Mouse (Mus musculus) hindbrain, embryonic 15.5 days (tissue): Measurements from ENCODE around the gene Gm28035. TPM values are rescaled to one million over a fixed set of nuclear protein-coding genes. Genes with fewer than 3 reads are reported as not detected.

Experiments used
- ATAC-seq: fragments of 200-750 bp; cut with Nextera tagmentation; 2 replicates; pipeline ENCODE4 v1.8.0; 2017; ENCODE audit warnings: low read depth, moderate number of reproducible peaks, moderate TSS enrichment; ENCODE audit not compliant: low FRiP score
- H3K27ac ChIP-seq: fragments of 300-500 bp; sonication (generic); replicated peaks from 2 replicates; pipeline ENCODE4 v1.5.1; 2015; ENCODE audit warnings: mild to moderate bottlenecking, inconsistent platforms
- H3K27me3 ChIP-seq: fragments of 300-500 bp; sonication (generic); 2 replicates; pipeline ENCODE4 v1.6.1; 2015; ENCODE audit warnings: control low read depth, inconsistent platforms
- H3K36me3 ChIP-seq: fragments of 300-500 bp; sonication (generic); 2 replicates; pipeline ENCODE4 v1.6.1; 2015; ENCODE audit warnings: control low read depth, inconsistent platforms
- H3K4me1 ChIP-seq: fragments of 300-500 bp; sonication (generic); replicated peaks from 2 replicates; pipeline ENCODE4 v1.6.1; 2015; ENCODE audit warnings: control low read depth, inconsistent platforms
- H3K4me2 ChIP-seq: fragments of 300-500 bp; sonication (generic); 2 replicates; pipeline ENCODE4 v1.6.1; 2015; ENCODE audit warnings: moderate library complexity, mild to moderate bottlenecking, inconsistent platforms
- H3K4me3 ChIP-seq: fragments of 300-500 bp; sonication (generic); 2 replicates; pipeline ENCODE4 v1.5.1; 2015; ENCODE audit warnings: mild to moderate bottlenecking, inconsistent platforms
- H3K9ac ChIP-seq: fragments of 300-500 bp; sonication (generic); 2 replicates; pipeline ENCODE4 v1.6.1; 2015; ENCODE audit warnings: inconsistent platforms
- H3K9me3 ChIP-seq: fragments of 300-500 bp; sonication (generic); 2 replicates; pipeline ENCODE4 v1.6.1; 2016; ENCODE audit warnings: control low read depth, inconsistent platforms
- WGBS: fragments of 180-500 bp; shearing (Covaris S2); methylation state at CpG from one replicate; pipeline ENCODE4 v1.1.7; 2015; 5-methylcytosine and 5-hydroxymethylcytosine counted together
- polyA plus RNA-seq: library from polyadenylated mRNA; unstranded; fragments of >200 nt; fragmentation: Nextera tagmentation; extraction: Ambion mirVana; gene quantifications from 2 replicates; pipeline ENCODE4 v1.2.1, GENCODE M21; 2015

The Gm28035 gene
- polyA plus RNA-seq, 1 experiment from 2014 or later = 0.26 TPM

DNA sequence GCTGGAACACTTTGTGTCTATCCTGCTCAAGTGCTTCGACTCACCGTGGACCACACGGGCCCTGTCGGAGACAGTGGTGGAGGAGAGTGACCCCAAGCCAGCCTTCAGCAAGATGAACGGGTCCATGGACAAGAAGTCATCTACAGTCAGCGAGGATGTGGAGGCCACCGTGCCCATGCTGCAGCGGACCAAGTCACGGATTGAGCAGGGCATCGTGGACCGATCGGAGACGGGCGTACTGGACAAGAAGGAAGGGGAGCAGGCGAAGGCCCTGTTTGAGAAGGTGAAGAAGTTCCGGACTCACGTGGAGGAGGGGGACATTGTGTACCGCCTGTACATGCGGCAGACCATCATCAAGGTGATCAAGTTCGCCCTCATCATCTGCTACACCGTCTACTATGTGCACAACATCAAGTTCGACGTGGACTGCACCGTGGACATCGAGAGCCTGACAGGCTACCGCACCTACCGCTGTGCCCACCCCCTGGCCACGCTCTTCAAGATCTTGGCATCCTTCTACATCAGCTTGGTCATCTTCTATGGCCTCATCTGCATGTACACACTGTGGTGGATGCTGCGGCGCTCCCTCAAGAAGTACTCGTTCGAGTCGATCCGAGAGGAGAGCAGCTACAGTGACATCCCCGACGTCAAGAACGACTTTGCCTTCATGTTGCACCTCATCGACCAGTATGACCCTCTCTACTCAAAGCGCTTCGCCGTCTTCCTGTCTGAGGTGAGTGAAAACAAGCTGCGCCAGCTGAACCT is 15.4 kb downstream of the Gm28035 start:
- no peak overlapping the region for H3K9ac ChIP-seq
- peaks cover 40% of the 10 kb centered on the region for H3K36me3 ChIP-seq
- H3K9me3 ChIP-seq = no peaks in the 10 kb centered on the region
- ATAC-seq = no peak
- H3K4me1 ChIP-seq = peaks cover 12% of the 10 kb centered on the region; the same call in 1 of the 2 replicates
- no peak overlapping the region for H3K4me3 ChIP-seq
- no peak overlapping the region for H3K27ac ChIP-seq
- H3K27me3 ChIP-seq = no peaks in the 10 kb centered on the region
- H3K4me2 ChIP-seq = no peak overlapping the region
- WGBS = 97% methylated on average over 42 of the region's 42 CpGs

DNA sequence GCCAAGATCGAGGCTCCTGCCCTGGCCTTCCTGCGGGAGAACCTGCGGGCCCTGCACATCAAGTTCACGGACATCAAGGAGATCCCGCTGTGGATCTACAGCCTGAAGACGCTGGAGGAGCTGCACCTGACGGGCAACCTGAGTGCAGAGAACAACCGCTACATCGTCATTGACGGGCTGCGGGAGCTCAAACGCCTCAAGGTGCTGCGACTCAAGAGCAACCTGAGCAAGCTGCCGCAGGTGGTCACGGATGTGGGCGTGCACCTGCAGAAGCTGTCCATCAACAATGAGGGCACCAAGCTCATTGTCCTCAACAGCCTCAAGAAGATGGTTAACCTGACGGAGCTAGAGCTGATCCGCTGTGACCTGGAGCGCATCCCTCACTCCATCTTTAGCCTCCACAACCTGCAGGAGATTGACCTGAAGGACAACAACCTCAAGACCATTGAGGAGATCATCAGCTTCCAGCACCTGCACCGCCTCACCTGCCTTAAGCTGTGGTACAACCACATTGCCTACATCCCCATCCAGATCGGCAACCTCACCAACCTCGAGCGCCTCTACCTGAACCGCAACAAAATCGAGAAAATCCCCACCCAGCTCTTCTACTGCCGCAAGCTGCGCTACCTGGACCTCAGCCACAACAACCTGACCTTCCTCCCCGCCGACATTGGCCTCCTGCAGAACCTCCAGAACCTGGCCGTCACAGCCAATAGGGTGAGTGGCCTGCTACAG is 16.4 kb downstream of the Gm28035 start:
- Histone ChIP-seq H3K36me3 (peaks cover 46% of the 10 kb centered on the region), H3K4me1 (peaks cover 10% of the 10 kb centered on the region; the same call in 1 of the 2 replicates), H3K4me2 (no peak overlapping the region), H3K4me3 (no peak overlapping the region), H3K9ac (no peak overlapping the region), H3K27ac (no peak overlapping the region), H3K9me3 (no peaks in the 10 kb centered on the region), H3K27me3 (no peaks in the 10 kb centered on the region)
- 98% methylated on average over 30 of the region's 30 CpGs for WGBS
- ATAC-seq = no peak

DNA sequence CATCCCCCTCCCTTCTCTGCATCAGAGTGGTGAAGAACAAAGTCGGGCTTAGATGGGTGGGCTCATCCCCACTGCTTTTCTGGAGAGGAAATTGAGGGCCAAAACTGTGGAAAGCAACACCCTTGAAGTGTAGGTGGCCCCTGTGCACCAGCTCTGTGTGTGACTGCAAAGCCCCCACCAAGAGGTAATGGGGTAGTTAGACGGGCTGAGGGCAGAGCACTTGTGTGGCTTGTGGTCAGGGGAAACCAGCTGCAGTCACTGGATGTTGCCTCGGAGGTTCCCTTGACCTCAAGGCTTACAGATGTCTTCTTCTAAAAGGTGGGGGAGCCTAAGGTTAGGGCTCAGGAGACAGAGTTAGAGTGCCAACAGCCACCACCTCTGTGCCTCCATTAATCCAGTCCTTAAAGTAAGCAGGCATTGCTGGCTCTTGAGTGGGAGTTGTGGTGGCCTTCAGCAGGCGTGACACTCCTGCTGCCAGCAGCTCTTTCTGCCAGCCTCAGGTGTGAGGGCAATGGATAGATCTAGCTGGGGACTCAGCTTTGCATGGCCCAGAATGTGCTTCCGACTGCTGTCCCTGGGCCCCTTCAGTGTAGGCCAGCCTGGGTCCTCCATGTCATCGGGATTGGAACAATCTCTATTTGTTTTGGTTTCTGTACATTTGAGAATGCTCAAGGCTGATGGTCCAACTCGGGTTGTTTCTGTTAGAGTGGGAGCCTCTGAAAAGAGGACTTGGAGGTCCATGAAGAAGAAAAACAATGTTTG is 17.5 kb downstream of the Gm28035 start:
- Histone ChIP-seq H3K36me3 (peaks cover 46% of the 10 kb centered on the region), H3K27ac (no peak overlapping the region), H3K4me3 (no peak overlapping the region), H3K4me2 (no peak overlapping the region), H3K9ac (no peak overlapping the region), H3K4me1 (peaks cover 17% of the 10 kb centered on the region; the same call in 1 of the 2 replicates), H3K9me3 (no peaks in the 10 kb centered on the region), H3K27me3 (no peaks in the 10 kb centered on the region)
- no peak for ATAC-seq
- WGBS = 91% methylated on average over 7 of the region's 7 CpGs

DNA sequence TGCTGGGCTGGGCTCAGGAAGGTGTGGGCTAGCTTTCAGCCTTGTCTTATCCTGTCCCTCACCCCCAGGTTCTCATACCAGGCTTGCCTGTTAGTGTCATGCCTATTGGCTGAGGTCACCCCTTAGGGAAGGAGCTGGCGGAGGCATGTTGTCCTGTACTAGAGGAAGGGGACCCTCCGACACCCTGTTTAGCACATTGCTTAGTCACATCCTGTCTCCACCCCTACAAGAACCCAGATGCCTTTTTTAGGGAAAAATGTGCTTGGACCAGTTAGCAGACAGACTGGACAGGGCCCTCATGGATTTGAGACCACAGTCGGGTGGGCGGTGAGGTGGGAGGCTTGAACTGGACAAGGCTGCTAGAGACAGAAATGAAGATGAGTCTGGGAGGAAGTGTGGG is 18.2 kb downstream of the Gm28035 start:
- no peak overlapping the region for H3K27ac ChIP-seq
- 88% methylated on average over 4 of the region's 4 CpGs for WGBS
- no peaks in the 10 kb centered on the region for H3K27me3 ChIP-seq
- H3K4me1 ChIP-seq = peaks cover 22% of the 10 kb centered on the region
- H3K4me2 ChIP-seq = no peak overlapping the region
- ATAC-seq = no peak
- H3K4me3 ChIP-seq = no peak overlapping the region
- H3K36me3 ChIP-seq = peaks cover 51% of the 10 kb centered on the region
- H3K9me3 ChIP-seq = no peaks in the 10 kb centered on the region
- no peak overlapping the region for H3K9ac ChIP-seq

DNA sequence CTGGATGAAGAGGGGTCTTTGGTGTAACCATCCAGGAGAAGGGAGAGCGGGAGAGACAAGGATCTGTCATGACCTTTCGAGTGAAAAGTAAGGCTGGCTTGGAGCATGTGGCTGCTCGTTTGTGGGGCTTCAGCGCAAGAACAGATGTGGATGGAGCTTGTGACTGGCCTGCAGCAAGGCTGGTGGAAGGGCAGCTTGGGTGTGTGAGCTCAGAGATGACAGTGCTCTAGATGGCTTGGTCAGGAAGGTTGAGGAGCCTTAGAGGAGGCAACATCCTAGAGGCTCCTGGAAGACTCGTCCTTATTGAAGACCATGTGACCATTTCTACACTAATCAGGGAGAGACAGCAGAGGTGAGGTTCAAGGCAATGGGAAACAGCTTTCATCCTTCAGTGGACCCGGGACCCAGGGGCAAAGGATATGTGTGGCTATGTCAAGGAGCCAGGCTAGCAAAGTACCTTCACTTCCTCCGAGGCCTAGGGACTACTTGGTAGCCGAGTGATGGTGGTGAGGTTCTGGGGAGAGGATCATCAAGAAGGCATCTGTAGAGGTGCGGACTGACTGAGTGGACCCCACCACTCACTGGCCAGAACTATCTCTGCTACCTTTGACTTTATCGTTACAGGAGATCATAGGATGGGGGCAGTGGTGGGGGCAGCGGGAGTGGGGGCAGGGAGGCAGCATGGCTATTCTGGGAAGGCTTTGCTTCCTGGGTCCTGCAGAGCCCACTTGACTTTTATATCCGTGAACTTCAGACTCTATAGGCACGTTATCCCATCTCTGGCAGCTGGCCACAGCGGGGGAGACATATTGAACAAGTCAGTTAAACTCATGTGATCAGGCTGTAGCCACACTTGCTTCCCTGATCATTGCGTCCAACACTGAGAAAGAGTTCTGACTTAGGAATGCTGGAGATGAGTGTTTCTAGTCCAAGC is 19.0 kb downstream of the Gm28035 start:
- no peak overlapping the region for H3K4me2 ChIP-seq
- no peak overlapping the region for H3K27ac ChIP-seq
- H3K4me3 ChIP-seq = no peak overlapping the region
- H3K27me3 ChIP-seq = no peaks in the 10 kb centered on the region
- peaks cover 58% of the 10 kb centered on the region for H3K36me3 ChIP-seq
- H3K9ac ChIP-seq = no peak overlapping the region
- no peaks in the 10 kb centered on the region for H3K9me3 ChIP-seq
- WGBS = 83% methylated on average over 15 of the region's 15 CpGs
- no peak for ATAC-seq
- peaks cover 30% of the 10 kb centered on the region for H3K4me1 ChIP-seq

DNA sequence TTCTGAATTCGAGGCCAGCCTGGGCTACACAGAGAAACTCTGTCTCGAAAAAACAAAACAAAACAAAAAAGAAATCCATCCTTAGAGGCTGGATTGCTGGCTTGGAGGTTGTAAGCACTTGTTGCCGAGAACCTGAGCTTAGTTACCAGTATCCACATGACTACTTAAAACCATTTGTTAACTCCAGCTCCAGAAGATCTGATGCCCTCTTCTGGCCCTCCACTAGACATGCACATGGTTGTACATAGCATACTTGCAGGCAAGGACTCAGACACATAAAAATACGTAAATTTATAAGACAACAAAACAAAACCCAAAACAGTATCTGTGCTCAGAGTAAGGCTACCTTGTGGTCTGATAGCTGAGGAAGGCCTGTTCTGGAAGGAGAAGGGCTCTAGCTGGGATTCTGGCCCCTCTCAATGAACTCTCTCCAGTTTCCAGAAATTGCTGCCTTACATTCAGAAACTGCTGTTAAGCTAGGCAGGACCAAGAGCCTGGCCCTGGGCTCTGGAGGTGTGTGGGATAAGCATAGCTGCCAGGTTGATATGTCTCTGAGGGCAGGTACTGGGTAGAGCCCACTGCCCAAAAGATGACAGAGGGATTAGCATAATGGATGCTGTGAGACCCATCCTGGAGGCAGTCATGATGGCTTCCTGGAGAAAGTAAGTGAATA is 20.8 kb downstream of the Gm28035 start:
- H3K4me1 ChIP-seq = peaks cover 47% of the 10 kb centered on the region
- 83% methylated on average over 4 of the region's 4 CpGs for WGBS
- ATAC-seq = no peak
- H3K9me3 ChIP-seq = no peaks in the 10 kb centered on the region
- no peak overlapping the region for H3K9ac ChIP-seq
- H3K4me2 ChIP-seq = no peak overlapping the region
- H3K27ac ChIP-seq = 0 out of 2 replicates have a peak overlapping the region, but pooled peaks have one; percentile 6
- H3K36me3 ChIP-seq = peaks cover 51% of the 10 kb centered on the region
- H3K4me3 ChIP-seq = no peak overlapping the region
- no peaks in the 10 kb centered on the region for H3K27me3 ChIP-seq

DNA sequence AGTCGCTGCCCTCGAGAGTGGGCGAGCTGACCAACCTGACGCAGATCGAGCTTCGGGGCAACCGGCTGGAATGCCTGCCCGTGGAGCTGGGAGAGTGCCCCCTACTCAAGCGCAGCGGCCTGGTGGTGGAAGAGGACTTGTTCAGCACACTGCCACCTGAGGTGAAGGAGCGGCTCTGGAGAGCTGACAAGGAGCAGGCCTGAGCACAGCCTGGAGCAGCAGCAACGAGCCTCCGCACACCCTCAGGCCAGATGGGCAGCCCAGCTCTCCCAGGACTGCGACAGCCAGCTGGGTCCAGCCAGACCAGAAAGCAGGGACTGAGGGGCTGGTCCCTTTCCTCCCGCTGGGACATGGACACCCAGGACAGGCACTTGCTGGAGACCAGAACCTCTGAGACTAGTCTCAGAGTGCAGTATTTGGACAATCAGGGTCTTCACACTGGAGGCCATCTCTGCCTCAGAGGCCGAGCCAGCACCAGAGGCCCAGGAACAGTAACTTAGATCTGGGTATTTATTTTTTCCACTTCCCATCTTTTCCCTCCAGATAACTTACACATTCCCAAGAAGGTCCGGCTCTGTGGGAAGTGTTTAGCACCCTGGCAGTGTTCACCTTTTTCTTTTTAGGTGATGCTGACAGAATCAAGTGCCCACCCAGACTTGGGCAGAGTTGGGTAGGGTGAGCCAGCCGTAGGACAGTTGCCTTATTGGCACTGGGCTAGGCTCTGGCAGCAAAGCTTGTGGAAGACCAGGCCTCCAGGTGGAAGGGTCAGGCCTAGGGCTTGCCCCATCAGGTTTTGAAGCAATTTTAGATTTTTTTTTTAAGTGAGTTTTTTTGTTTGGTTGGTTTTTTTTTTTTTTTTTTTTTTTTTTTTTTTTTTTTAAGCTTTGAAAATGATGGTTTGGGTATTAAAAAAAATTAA is 21.8 kb downstream of the Gm28035 start:
- Histone ChIP-seq H3K4me2 (no peak overlapping the region), H3K27ac (peak overlapping the region; percentile 21), H3K4me1 (peaks cover 55% of the 10 kb centered on the region), H3K27me3 (no peaks in the 10 kb centered on the region), H3K4me3 (no peak overlapping the region), H3K9ac (no peak overlapping the region), H3K9me3 (no peaks in the 10 kb centered on the region), H3K36me3 (peaks cover 41% of the 10 kb centered on the region)
- no peak for ATAC-seq
- WGBS = 82% methylated on average over 18 of the region's 18 CpGs

DNA sequence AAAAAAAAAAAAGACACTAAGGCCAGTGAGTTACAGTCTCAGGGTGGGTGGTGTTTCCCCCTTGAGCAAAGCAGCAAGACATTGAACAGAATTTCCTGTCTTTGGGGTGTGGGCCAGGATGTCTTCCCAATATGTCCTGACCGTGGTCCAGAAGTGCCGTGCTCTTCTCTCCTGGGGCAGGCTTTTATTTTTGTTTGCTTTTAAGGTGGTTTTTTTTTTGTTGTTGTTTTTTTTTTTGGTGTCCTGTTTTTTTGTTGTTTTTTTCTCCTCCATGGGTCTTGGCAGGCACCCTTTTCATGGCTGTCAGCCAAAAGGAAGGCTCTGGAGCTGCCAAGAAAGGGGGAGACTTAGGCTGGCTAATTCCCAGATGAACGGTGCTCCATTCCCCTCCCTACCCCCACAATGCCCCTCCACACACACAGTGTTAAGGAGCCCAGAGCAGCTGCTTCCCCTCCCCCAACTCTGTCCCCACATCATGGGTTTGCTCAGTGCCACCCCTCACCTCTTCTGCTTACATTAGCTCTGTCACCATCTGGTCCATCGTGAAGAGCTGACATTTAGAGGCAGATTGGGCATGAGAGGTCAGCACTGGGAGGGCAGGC is 22.6 kb downstream of the Gm28035 start:
- peak overlapping the region; percentile 37; the same call in 1 of the 2 replicates for H3K27ac ChIP-seq
- peaks cover 34% of the 10 kb centered on the region for H3K36me3 ChIP-seq
- H3K4me3 ChIP-seq = no peak overlapping the region
- no peak overlapping the region for H3K9ac ChIP-seq
- 37% methylated on average over 4 of the region's 4 CpGs for WGBS
- no peaks in the 10 kb centered on the region for H3K27me3 ChIP-seq
- H3K9me3 ChIP-seq = no peaks in the 10 kb centered on the region
- H3K4me1 ChIP-seq = peaks cover 55% of the 10 kb centered on the region
- ATAC-seq = peak; percentile 81
- H3K4me2 ChIP-seq = no peak overlapping the region

DNA sequence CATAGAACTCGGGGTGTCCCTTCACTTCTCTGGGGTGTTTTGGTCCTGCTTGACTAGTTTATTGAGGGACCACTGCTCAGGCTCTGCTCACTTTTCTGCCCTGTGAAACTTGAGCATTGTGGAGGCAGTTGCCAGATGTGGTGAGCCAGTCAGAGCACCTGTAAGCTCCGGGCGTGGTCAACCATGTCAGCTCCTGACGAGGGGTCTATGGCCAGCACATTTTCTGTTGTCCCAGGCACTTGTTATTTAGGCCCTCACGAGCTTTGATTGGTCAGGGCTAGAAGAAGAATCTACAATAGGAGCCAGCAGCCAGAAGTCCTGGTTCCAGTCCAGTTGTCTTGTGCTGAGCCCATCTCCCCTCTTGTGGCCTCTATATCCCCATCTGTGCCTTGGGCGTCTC is 23.4 kb downstream of the Gm28035 start:
- Histone ChIP-seq H3K4me2 (no peak overlapping the region), H3K9me3 (no peaks in the 10 kb centered on the region), H3K27ac (peak overlapping the region; percentile 37; the same call in 1 of the 2 replicates), H3K9ac (no peak overlapping the region), H3K4me1 (peaks cover 55% of the 10 kb centered on the region), H3K4me3 (no peak overlapping the region), H3K36me3 (peaks cover 27% of the 10 kb centered on the region), H3K27me3 (no peaks in the 10 kb centered on the region)
- 95% methylated on average over 6 of the region's 6 CpGs for WGBS
- no peak for ATAC-seq
